Mouse (Mus musculus) erythroblast, embryonic 14.5 days (primary cell): ENCODE results near the gene Atg10.

Source experiments
- GATA1 ChIP-seq: IDR thresholded peaks from 2 replicates; pipeline ENCODE4 v1.6.1; 2012; ENCODE audit warnings: low read length, inconsistent platforms, mixed read lengths
- TAL1 ChIP-seq: IDR thresholded peaks from 3 replicates; pipeline ENCODE4 v1.6.1; 2012; ENCODE audit warnings: low read length, inconsistent platforms, mixed read lengths

GRCm38 (mm10) chr13:90967422-90967821, 256.3 kb downstream of the Atg10 start:
- no peak for TF ChIP-seq TAL1
- TF ChIP-seq GATA1: no peak
